Mouse (Mus musculus) small intestine, adult 2 months (tissue): ENCODE data around the gene Stk33. TPM values are rescaled to one million over a fixed set of nuclear protein-coding genes. Genes with fewer than 3 reads are reported as not detected.
A peak's percentile ranks its signal among the peaks of the same experiment; 100 is the strongest.

Experiments used
- H3K27ac ChIP-seq: fragments of 200-500 bp; 2 replicates; pipeline ENCODE4 v1.5.1; 2012; ENCODE audit warnings: low read depth, low read length, control low read depth, inconsistent platforms; ENCODE audit not compliant: insufficient read depth
- H3K27me3 ChIP-seq: fragments of 200-500 bp; 2 replicates; pipeline ENCODE4 v1.6.1; 2012; ENCODE audit warnings: mild to moderate bottlenecking, moderate library complexity, low read length, inconsistent platforms; ENCODE audit not compliant: control insufficient read depth, insufficient read depth
- H3K36me3 ChIP-seq: fragments of 200-500 bp; 2 replicates; pipeline ENCODE4 v1.6.1; 2012; ENCODE audit warnings: mild to moderate bottlenecking, low read length, control low read depth, inconsistent platforms; ENCODE audit not compliant: control insufficient read depth, insufficient read depth
- H3K4me1 ChIP-seq: fragments of 200-500 bp; 2 replicates; pipeline ENCODE4 v1.6.1; 2012; ENCODE audit warnings: low read length, inconsistent platforms, mixed read lengths; ENCODE audit not compliant: control insufficient read depth, insufficient read depth, insufficient read length
- H3K4me3 ChIP-seq: fragments of 200-500 bp; 2 replicates; pipeline ENCODE4 v1.5.1; 2012; ENCODE audit warnings: low read depth, mild to moderate bottlenecking, control low read depth, inconsistent platforms, low read length, moderate library complexity
- CTCF ChIP-seq: fragments of 200-500 bp; IDR thresholded peaks from 2 replicates; pipeline ENCODE4 v1.5.1; 2012; ENCODE audit warnings: low read depth, mild to moderate bottlenecking, control low read depth, inconsistent platforms, low read length, moderate library complexity, mixed read lengths; ENCODE audit not compliant: insufficient replicate concordance, insufficient read length; ENCODE audit errors: extremely low read depth
- POLR2A ChIP-seq: fragments of 200-500 bp; IDR thresholded peaks from 2 replicates; pipeline ENCODE4 v1.6.1; 2012; ENCODE audit warnings: low read depth, mild to moderate bottlenecking, control low read depth, inconsistent platforms, low read length, moderate library complexity
- WGBS: fragments of 180-500 bp; shearing (Covaris S2); methylation state at CpG from one replicate; pipeline ENCODE4 v1.1.7; 2018; 5-methylcytosine and 5-hydroxymethylcytosine counted together
- polyA plus RNA-seq: library from polyadenylated mRNA; depleted of rRNA; stranded (reverse); fragments of >200 nt; gene quantifications from 2 replicates; pipeline ENCODE4 v1.2.3, GENCODE M21; 2012; rRNA removed

Gene Stk33
- not detected in 2 replicates for polyA plus RNA-seq

DNA sequence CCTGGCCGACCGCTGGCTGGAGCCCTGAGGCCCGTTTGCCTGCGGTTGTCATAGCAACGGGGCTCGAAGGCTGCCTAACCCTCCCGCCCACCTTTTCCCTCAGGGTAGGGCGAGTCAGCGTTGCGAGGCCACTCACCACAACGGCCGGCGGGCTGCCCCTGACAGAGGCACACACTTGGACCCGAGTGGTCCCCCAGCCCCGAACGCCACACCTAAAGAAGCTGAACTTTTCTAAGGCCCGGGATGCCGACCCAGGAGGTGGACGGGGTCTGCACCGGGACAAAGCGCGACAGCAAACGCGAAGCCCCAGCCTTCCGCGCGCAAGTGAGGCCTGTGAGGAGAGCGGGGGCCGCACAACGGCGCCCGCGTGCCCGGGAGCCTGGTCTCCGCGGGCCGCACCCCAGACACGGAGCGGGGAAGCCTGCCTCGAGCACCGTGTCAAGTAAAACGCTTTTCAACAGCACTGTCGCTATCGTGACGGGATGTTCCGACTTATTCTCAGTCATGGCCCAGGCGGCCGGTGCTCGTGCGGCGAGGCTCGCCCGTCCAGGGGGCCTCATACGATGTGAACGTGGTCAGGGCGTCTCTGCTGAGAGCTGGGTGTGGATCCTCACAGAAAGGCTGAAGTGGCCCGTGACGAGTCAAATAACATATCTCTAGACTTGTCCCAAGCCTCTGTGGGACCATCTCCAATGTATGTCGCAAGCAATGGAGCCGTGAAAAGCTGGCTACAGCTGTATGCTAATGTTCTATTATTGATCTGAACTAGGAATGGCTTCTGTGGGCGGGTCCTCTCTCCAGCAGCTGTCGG, at the start of gene Stk33:
Gene Stk33, minus strand, starts transcription at position 301 of the 811 bp plus-strand sequence.
- TF ChIP-seq POLR2A (no peak), CTCF (no peak)
- H3K36me3 ChIP-seq: no peaks in the 10 kb centered on the region
- peak within 1 kb of the TSS; percentile 50 for H3K4me3 ChIP-seq
- peaks cover 6% of the 10 kb centered on the region for H3K4me1 ChIP-seq
- 2% methylated on average over 62 of the region's 62 CpGs for WGBS
- peaks cover 10% of the 10 kb centered on the region; the same call in 1 of the 2 replicates for H3K27me3 ChIP-seq
- H3K27ac ChIP-seq: no peak within 1 kb of the TSS

DNA sequence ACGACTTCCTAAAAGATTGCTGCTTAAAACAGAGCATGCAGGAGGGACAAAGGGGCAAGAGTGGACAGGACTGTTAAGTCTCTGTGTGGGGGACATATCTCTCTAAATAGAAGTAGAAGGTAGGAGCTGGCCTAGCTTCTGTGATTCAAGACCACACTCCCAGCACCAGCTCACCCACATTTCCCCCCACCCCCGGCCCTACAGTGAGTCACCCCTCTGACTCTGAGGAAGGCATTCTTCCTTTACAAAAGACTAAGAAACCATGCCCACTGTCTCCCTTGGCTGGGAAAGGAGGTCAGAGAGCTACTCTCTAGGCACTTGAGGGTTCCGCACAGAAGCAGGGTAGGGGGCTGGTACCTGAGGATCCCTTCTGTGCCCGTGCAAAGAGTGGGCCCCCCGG, 45.3 kb upstream of the Stk33 start:
- no peak overlapping the region for H3K4me3 ChIP-seq
- H3K36me3 ChIP-seq: no peaks in the 10 kb centered on the region
- no peak overlapping the region for H3K27ac ChIP-seq
- no peak for TF ChIP-seq CTCF
- no peak for TF ChIP-seq POLR2A
- no peaks in the 10 kb centered on the region for H3K27me3 ChIP-seq
- H3K4me1 ChIP-seq: no peaks in the 10 kb centered on the region
- 78% methylated on average over 5 of the region's 5 CpGs for WGBS

DNA sequence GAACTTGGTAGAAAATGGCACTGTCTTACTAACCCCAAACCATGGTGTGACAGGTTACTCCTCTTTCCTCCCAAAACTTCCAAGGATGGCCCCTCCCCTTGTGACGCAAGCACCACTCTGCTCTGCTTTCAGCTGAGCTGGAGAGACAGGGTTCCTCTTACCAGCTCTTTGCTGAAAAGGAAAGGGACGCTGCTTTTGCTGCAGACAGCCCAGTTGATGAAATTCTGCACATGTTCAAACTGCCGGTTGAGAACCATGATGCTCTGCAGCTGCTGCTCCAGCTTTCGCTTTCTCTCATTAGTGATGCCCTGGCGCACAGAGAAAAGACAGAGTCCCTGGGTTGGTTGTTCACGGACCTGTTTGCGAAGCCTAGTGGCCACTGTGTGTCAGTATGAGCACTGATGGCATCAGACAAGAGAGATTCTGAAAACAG, 41.9 kb upstream of the Stk33 start:
- WGBS: 37% methylated on average over 7 of the region's 7 CpGs
- Histone ChIP-seq H3K4me3 (no peak overlapping the region), H3K4me1 (no peaks in the 10 kb centered on the region), H3K27ac (no peak overlapping the region), H3K36me3 (no peaks in the 10 kb centered on the region), H3K27me3 (no peaks in the 10 kb centered on the region)
- TF ChIP-seq CTCF (no peak), POLR2A (no peak)

DNA sequence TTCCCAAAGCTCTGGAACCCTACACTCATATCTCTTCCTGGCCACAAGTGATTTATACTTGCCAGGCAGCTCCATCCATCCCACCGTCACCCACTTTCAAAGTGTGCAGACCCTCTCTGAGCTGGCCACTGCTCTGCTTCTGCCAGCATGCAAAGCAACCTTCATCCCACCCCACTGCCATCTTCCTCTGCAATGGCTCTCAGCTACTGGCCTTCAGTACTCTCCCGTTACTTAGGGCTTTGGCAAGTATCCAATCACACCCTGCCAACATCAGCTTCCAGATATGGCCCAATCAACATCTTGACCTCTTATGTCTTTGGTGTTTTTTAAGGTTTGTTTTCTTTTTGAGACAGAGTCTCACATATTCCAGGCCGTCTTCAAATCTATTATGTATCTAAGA, 39.0 kb upstream of the Stk33 start:
- Histone ChIP-seq H3K27ac (no peak overlapping the region), H3K27me3 (no peaks in the 10 kb centered on the region), H3K36me3 (no peaks in the 10 kb centered on the region), H3K4me1 (no peaks in the 10 kb centered on the region), H3K4me3 (no peak overlapping the region)
- TF ChIP-seq CTCF (no peak), POLR2A (no peak)
- WGBS: 56% methylated on average over 3 of the region's 3 CpGs

DNA sequence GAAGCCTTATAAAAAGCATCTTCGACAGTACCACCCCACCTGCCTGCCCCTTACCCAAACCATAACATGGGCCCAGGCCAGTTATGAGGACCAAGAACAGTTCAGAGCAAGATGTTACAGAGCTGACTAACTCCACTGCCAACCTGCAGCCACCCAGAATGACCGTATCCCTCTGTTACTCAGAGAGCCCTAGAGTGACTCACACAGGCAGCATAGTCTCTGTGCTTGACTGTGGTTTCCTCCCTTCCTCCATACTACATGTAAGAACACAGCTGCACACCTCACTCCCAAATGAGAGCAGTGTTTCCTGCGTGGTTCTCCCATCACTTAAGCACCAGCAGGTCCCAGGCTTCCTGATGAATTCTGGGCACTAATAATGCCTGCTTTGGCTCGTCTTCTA, 31.8 kb upstream of the Stk33 start:
- no peak for TF ChIP-seq POLR2A
- no peak for TF ChIP-seq CTCF
- no peaks in the 10 kb centered on the region for H3K4me1 ChIP-seq
- H3K27me3 ChIP-seq: no peaks in the 10 kb centered on the region
- H3K4me3 ChIP-seq: no peak overlapping the region
- WGBS: 73% methylated on average over 4 of the region's 4 CpGs
- no peak overlapping the region for H3K27ac ChIP-seq
- no peaks in the 10 kb centered on the region for H3K36me3 ChIP-seq

DNA sequence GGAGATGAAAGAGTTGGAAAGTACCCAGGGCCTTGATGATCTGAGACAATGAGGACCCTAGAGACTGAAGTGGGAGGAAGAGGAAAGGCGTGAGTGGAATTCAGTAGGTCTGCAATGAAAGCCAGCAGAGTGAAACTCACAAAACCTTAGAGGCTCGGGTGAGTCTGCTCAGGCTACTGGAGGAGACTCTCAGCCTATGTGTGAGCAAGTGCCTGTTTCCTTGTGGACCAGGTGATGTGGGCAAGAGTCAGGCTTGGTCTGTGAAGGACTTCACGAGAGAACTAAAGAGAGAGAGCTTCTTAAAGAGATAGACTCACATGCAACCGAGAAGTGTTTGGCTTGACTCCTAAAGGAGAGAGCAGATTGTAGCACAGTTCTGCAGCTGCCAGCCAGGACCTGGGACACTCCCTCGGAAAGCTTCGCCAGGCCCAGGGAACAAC, 29.4 kb upstream of the Stk33 start:
- H3K4me3 ChIP-seq: no peak overlapping the region
- no peaks in the 10 kb centered on the region for H3K4me1 ChIP-seq
- TF ChIP-seq CTCF (no peak), POLR2A (no peak)
- H3K27me3 ChIP-seq: no peaks in the 10 kb centered on the region
- WGBS: 17% methylated on average over 6 of the region's 6 CpGs
- no peaks in the 10 kb centered on the region for H3K36me3 ChIP-seq
- H3K27ac ChIP-seq: no peak overlapping the region

DNA sequence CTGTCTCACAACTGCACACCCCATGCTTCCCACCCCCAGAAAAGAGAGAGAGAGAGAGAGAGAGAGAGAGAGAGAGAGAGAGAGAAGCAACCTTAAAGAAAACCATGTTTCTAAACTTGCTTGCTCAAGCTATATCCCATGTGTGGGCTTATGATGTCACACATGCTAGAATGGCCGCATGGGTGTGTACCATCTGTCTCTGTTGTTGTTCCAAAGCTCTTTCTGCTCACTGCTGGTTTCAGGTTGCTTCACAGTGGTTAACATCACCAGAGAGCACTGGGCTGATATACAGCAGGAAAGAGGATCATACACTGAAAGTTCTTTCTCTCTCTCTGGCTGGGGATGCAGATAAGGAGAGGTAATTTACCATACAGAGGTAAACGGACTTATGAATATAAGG, 28.7 kb upstream of the Stk33 start:
- no peak overlapping the region for H3K4me3 ChIP-seq
- no peaks in the 10 kb centered on the region for H3K36me3 ChIP-seq
- no peak overlapping the region for H3K27ac ChIP-seq
- H3K27me3 ChIP-seq: no peaks in the 10 kb centered on the region
- no peaks in the 10 kb centered on the region for H3K4me1 ChIP-seq
- no peak for TF ChIP-seq CTCF
- TF ChIP-seq POLR2A: no peak
- 40% methylated on average over 2 of the region's 2 CpGs for WGBS
